Mouse (Mus musculus): ENCODE measurements around the gene Il17re. TPM values are rescaled to one million over a fixed set of nuclear protein-coding genes. Genes with fewer than 3 reads are reported as not detected.

Gene Il17re
- polyA plus RNA-seq, 1 experiment, result not detected

DNA sequence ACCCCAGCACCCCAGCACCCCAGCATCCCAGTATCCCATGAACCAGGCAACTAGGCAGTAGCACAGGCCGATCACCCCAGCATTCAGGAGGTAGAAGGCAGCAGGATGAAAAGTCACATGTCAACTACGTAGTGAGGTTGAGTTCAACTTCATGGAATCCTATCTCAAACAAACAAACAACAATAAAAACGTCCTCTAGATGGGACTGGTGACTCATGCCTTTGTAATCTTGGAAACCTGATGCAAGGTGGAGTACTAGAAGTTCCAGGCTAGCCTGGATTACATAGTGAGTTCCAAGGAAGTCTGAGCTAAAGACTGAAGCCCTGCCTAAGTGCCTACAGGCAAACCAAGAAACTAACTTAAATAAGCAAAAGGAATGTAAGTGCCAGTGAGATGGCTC lies 27.4 kb upstream of the Il17re start:
- no peaks in the 10 kb centered on the region for H3K79me2 ChIP-seq (ENCODE audit: control insufficient read depth, insufficient read depth)
- H3K4me3 ChIP-seq (ENCODE audit: insufficient read depth, poor library complexity, severe bottlenecking), result no peak overlapping the region
- H3ac ChIP-seq (ENCODE audit: control insufficient read depth, insufficient read length, low read depth), result no peak overlapping the region
- H3K36me3 ChIP-seq (ENCODE audit: control insufficient read depth, insufficient read depth), result no peaks in the 10 kb centered on the region
- TF ChIP-seq FOSL1 (IDR thresholded peaks at IDR 0.05; ENCODE audit: insufficient read depth, low read length, poor library complexity, severe bottlenecking) (no peak), MAX (IDR thresholded peaks at IDR 0.05) (no peak), MYOD1 (IDR thresholded peaks at IDR 0.05; ENCODE audit: control insufficient read depth, insufficient read length, low read depth) (no peak), CTCF (IDR thresholded peaks at IDR 0.05; ENCODE audit: control insufficient read depth, insufficient read depth, insufficient read length) (no peak), MYOG (IDR thresholded peaks at IDR 0.05; ENCODE audit: control insufficient read depth, extremely low read depth, insufficient read length) (no peak), USF1 (IDR thresholded peaks at IDR 0.05; ENCODE audit: low read depth) (no peak), CEBPB (IDR thresholded peaks at IDR 0.05; ENCODE audit: low read depth) (no peak)
- H3K27me3 ChIP-seq (ENCODE audit: control insufficient read depth, insufficient read depth, insufficient read length), result peaks cover 9% of the 10 kb centered on the region
- H3K79me3 ChIP-seq (ENCODE audit: low read depth), result no peaks in the 10 kb centered on the region

DNA sequence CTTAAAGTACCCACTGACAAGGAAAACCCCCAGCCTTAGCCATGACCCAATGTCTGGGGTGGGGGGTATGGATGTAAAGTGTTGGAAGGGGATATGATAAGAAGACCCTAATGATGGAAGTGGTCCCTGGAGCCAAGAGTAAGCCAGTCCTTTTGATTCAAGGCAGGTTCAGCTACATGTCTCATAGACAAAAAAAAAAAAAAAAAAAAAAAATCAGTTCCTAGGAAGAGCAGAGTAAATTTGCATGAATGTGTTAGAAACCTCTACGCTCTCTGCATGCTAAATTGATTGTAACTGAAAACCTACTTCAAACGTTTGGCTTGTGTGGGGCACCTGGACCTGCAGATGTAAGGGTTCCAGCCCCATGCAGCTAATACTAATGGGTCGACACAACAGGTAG lies 26.5 kb upstream of the Il17re start:
- no peak for TF ChIP-seq CTCF (IDR thresholded peaks at IDR 0.05; ENCODE audit: control insufficient read depth, insufficient read depth, insufficient read length)
- no peak for TF ChIP-seq FOSL1 (IDR thresholded peaks at IDR 0.05; ENCODE audit: insufficient read depth, low read length, poor library complexity, severe bottlenecking)
- TF ChIP-seq MYOG (IDR thresholded peaks at IDR 0.05; ENCODE audit: control insufficient read depth, extremely low read depth, insufficient read length), result no peak
- no peak for TF ChIP-seq MYOD1 (IDR thresholded peaks at IDR 0.05; ENCODE audit: control insufficient read depth, insufficient read length, low read depth)
- no peak for TF ChIP-seq USF1 (IDR thresholded peaks at IDR 0.05; ENCODE audit: low read depth)
- TF ChIP-seq CEBPB (IDR thresholded peaks at IDR 0.05; ENCODE audit: low read depth), result no peak
- TF ChIP-seq MAX (IDR thresholded peaks at IDR 0.05), result no peak
- Histone ChIP-seq H3K27me3 (ENCODE audit: control insufficient read depth, insufficient read depth, insufficient read length) (peaks cover 9% of the 10 kb centered on the region), H3ac (ENCODE audit: control insufficient read depth, insufficient read length, low read depth) (no peak overlapping the region), H3K79me2 (ENCODE audit: control insufficient read depth, insufficient read depth) (no peaks in the 10 kb centered on the region), H3K36me3 (ENCODE audit: control insufficient read depth, insufficient read depth) (no peaks in the 10 kb centered on the region), H3K79me3 (ENCODE audit: low read depth) (no peaks in the 10 kb centered on the region), H3K4me3 (ENCODE audit: insufficient read depth, poor library complexity, severe bottlenecking) (no peak overlapping the region)

DNA sequence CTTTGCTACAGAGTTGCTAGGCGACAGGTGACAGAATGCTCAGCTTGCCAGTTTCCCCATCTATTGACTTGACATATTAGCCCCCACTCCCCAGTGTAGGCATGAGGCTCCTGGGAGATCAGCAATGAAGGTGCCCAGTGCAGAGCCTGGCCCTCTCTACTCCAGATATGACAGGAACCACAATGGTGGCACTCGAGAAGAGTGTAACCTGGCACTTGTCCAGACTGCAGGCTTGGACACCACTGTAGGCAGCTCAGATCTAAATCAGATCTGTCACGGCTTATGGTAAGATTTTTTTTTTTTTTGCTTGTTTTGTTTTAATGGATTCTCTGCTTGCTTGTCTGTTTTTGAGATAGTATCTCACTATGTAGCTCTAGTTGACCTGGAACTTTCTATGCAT lies 24.6 kb upstream of the Il17re start:
- no peak overlapping the region for H3ac ChIP-seq (ENCODE audit: control insufficient read depth, insufficient read length, low read depth)
- H3K79me2 ChIP-seq (ENCODE audit: control insufficient read depth, insufficient read depth), result no peaks in the 10 kb centered on the region
- no peaks in the 10 kb centered on the region for H3K79me3 ChIP-seq (ENCODE audit: low read depth)
- H3K27me3 ChIP-seq (ENCODE audit: control insufficient read depth, insufficient read depth, insufficient read length), result peaks cover 9% of the 10 kb centered on the region
- TF ChIP-seq FOSL1 (IDR thresholded peaks at IDR 0.05; ENCODE audit: insufficient read depth, low read length, poor library complexity, severe bottlenecking) (no peak), CEBPB (IDR thresholded peaks at IDR 0.05; ENCODE audit: low read depth) (no peak)
- H3K36me3 ChIP-seq (ENCODE audit: control insufficient read depth, insufficient read depth), result no peaks in the 10 kb centered on the region
- H3K4me3 ChIP-seq (ENCODE audit: insufficient read depth, poor library complexity, severe bottlenecking), result no peak overlapping the region

DNA sequence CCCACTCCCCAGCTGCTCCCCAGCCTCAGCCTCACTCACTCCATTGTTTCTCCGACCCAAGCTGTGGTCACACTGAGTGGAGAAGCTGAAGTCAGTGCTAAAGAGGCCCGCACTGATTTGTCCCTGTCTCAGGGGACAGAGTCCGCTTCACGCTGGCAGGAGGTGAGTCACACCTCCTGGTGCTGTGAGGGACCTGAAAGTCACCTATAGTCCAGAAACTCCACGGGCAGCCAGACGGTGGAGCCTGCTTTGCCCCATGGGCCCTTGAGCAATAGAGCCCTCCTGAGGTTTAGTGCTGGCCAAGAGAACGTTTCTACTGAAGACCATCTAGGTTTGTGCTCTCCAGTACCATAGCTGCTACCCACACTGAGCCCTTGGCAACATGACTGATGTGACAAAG lies 23.6 kb upstream of the Il17re start:
- Histone ChIP-seq H3ac (ENCODE audit: control insufficient read depth, insufficient read length, low read depth) (no peak overlapping the region), H3K4me3 (ENCODE audit: insufficient read depth, poor library complexity, severe bottlenecking) (no peak overlapping the region), H3K27me3 (ENCODE audit: control insufficient read depth, insufficient read depth, insufficient read length) (peaks cover 9% of the 10 kb centered on the region), H3K79me2 (ENCODE audit: control insufficient read depth, insufficient read depth) (no peaks in the 10 kb centered on the region), H3K79me3 (ENCODE audit: low read depth) (no peaks in the 10 kb centered on the region), H3K36me3 (ENCODE audit: control insufficient read depth, insufficient read depth) (no peaks in the 10 kb centered on the region)
- TF ChIP-seq MAX (IDR thresholded peaks at IDR 0.05) (no peak), MYOG (IDR thresholded peaks at IDR 0.05; ENCODE audit: control insufficient read depth, extremely low read depth, insufficient read length) (no peak)

DNA sequence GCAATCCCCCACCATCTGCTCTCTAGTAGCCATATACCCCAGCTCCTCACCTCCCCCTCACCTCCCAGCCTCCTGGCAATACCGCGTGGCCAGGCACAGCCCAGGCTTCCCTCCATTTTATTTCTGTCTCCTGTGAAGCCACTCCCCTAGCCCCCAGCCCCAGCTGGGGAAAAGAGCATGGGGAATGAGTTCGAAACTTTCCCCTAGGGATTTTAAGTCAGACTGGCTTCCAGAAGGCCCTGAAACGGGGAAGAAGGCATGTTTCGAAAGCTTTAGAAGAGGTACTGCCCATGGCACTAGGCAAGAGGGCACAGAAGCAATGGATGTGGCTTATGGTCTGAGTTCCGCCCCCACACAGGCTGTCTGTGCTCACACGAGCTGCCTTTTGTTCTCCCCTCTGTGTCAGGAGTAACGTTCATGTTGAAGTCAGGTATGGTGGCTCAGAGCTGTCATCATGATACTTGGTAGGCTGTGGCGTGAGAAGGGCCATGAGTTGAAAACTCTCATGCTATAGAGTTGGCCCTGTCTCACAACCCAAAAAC lies 22.5 kb upstream of the Il17re start, which contains the start of gene Cidec:
Gene Cidec (minus strand): TSS at position 97 of the 542 bp plus-strand sequence.
- Histone ChIP-seq H3K4me3 (ENCODE audit: insufficient read depth, poor library complexity, severe bottlenecking) (no peak within 1 kb of the TSS), H3K27me3 (ENCODE audit: control insufficient read depth, insufficient read depth, insufficient read length) (peaks cover 9% of the 10 kb centered on the region), H3K79me2 (ENCODE audit: control insufficient read depth, insufficient read depth) (no peaks in the 10 kb centered on the region), H3K79me3 (ENCODE audit: low read depth) (no peaks in the 10 kb centered on the region), H3ac (ENCODE audit: control insufficient read depth, insufficient read length, low read depth) (no peak within 1 kb of the TSS), H3K36me3 (ENCODE audit: control insufficient read depth, insufficient read depth) (no peaks in the 10 kb centered on the region)
- TF ChIP-seq MYOG (IDR thresholded peaks at IDR 0.05; ENCODE audit: control insufficient read depth, extremely low read depth, insufficient read length), result no peak

DNA sequence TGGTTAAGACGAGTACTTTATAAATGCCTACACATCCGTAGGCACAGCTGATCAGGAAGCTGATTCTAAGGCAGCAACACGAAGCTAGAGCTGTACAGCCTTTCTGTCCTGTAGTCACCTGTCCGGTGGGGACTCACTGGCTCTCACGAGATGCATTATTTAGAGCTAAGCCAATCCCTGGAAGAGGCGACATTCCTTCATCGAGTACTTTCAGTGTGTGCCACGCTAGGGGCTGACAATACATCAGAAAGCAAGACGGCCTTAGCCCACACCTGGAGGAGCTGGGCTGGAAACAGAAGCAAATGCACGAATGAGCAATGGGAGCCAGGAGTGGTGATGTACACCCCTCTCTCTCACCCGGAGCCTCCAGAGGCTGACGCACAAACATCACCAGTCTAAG lies 21.1 kb upstream of the Il17re start:
- TF ChIP-seq FOSL1 (IDR thresholded peaks at IDR 0.05; ENCODE audit: insufficient read depth, low read length, poor library complexity, severe bottlenecking) (no peak), MAX (IDR thresholded peaks at IDR 0.05) (no peak), CEBPB (IDR thresholded peaks at IDR 0.05; ENCODE audit: low read depth) (no peak), MYOD1 (IDR thresholded peaks at IDR 0.05; ENCODE audit: control insufficient read depth, insufficient read length, low read depth) (no peak), CTCF (IDR thresholded peaks at IDR 0.05; ENCODE audit: control insufficient read depth, insufficient read depth, insufficient read length) (no peak), MYOG (IDR thresholded peaks at IDR 0.05; ENCODE audit: control insufficient read depth, extremely low read depth, insufficient read length) (no peak), USF1 (IDR thresholded peaks at IDR 0.05; ENCODE audit: low read depth) (no peak)
- no peak overlapping the region for H3ac ChIP-seq (ENCODE audit: control insufficient read depth, insufficient read length, low read depth)
- no peaks in the 10 kb centered on the region for H3K79me3 ChIP-seq (ENCODE audit: low read depth)
- no peaks in the 10 kb centered on the region for H3K79me2 ChIP-seq (ENCODE audit: control insufficient read depth, insufficient read depth)
- no peaks in the 10 kb centered on the region for H3K36me3 ChIP-seq (ENCODE audit: control insufficient read depth, insufficient read depth)
- H3K4me3 ChIP-seq (ENCODE audit: insufficient read depth, poor library complexity, severe bottlenecking), result no peak overlapping the region
- peaks cover 9% of the 10 kb centered on the region for H3K27me3 ChIP-seq (ENCODE audit: control insufficient read depth, insufficient read depth, insufficient read length)
